Mouse (Mus musculus) small intestine, adult 2 months (tissue): ENCODE results near the gene Ell2. TPM values are rescaled to one million over a fixed set of nuclear protein-coding genes. Genes with fewer than 3 reads are reported as not detected.

Experiments
- H3K27ac ChIP-seq: fragments of 200-500 bp; 2 replicates; pipeline ENCODE4 v1.5.1; 2012; ENCODE audit warnings: low read depth, low read length, control low read depth, inconsistent platforms; ENCODE audit not compliant: insufficient read depth
- H3K27me3 ChIP-seq: fragments of 200-500 bp; 2 replicates; pipeline ENCODE4 v1.6.1; 2012; ENCODE audit warnings: mild to moderate bottlenecking, moderate library complexity, low read length, inconsistent platforms; ENCODE audit not compliant: control insufficient read depth, insufficient read depth
- H3K36me3 ChIP-seq: fragments of 200-500 bp; 2 replicates; pipeline ENCODE4 v1.6.1; 2012; ENCODE audit warnings: mild to moderate bottlenecking, low read length, control low read depth, inconsistent platforms; ENCODE audit not compliant: control insufficient read depth, insufficient read depth
- H3K4me1 ChIP-seq: fragments of 200-500 bp; 2 replicates; pipeline ENCODE4 v1.6.1; 2012; ENCODE audit warnings: low read length, inconsistent platforms, mixed read lengths; ENCODE audit not compliant: control insufficient read depth, insufficient read depth, insufficient read length
- H3K4me3 ChIP-seq: fragments of 200-500 bp; 2 replicates; pipeline ENCODE4 v1.5.1; 2012; ENCODE audit warnings: low read depth, mild to moderate bottlenecking, control low read depth, inconsistent platforms, low read length, moderate library complexity
- CTCF ChIP-seq: fragments of 200-500 bp; IDR thresholded peaks from 2 replicates; pipeline ENCODE4 v1.5.1; 2012; ENCODE audit warnings: low read depth, mild to moderate bottlenecking, control low read depth, inconsistent platforms, low read length, moderate library complexity, mixed read lengths; ENCODE audit not compliant: insufficient replicate concordance, insufficient read length; ENCODE audit errors: extremely low read depth
- POLR2A ChIP-seq: fragments of 200-500 bp; IDR thresholded peaks from 2 replicates; pipeline ENCODE4 v1.6.1; 2012; ENCODE audit warnings: low read depth, mild to moderate bottlenecking, control low read depth, inconsistent platforms, low read length, moderate library complexity
- WGBS: fragments of 180-500 bp; shearing (Covaris S2); methylation state at CpG from one replicate; pipeline ENCODE4 v1.1.7; 2018; 5-methylcytosine and 5-hydroxymethylcytosine counted together
- polyA plus RNA-seq: library from polyadenylated mRNA; depleted of rRNA; stranded (reverse); fragments of >200 nt; gene quantifications from 2 replicates; pipeline ENCODE4 v1.2.3, GENCODE M21; 2012

The Ell2 gene
- polyA plus RNA-seq, 1 experiment: 10.2 TPM

DNA sequence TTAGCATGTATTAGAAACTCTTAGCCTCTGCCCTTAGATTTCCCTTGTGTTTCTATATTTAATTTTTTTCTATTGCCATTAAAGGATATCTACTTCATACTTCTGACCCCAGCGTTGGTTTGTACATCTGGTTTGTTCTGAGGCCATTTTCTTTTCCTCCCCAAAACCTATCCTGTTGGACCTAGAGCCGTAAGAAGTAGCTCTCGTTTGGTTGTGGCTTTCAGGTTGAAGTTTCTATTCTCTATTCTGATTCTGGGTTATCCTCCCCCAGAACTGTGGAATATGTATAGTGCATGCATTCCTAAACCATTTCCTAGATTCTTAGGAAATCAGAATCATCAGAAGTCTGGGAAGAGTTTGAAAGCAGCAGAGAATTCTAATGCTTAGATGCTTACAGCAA, 34.6 kb downstream of the Ell2 start:
- H3K4me3 ChIP-seq: no peak overlapping the region
- WGBS: 84% methylated on average over 3 of the region's 3 CpGs

DNA sequence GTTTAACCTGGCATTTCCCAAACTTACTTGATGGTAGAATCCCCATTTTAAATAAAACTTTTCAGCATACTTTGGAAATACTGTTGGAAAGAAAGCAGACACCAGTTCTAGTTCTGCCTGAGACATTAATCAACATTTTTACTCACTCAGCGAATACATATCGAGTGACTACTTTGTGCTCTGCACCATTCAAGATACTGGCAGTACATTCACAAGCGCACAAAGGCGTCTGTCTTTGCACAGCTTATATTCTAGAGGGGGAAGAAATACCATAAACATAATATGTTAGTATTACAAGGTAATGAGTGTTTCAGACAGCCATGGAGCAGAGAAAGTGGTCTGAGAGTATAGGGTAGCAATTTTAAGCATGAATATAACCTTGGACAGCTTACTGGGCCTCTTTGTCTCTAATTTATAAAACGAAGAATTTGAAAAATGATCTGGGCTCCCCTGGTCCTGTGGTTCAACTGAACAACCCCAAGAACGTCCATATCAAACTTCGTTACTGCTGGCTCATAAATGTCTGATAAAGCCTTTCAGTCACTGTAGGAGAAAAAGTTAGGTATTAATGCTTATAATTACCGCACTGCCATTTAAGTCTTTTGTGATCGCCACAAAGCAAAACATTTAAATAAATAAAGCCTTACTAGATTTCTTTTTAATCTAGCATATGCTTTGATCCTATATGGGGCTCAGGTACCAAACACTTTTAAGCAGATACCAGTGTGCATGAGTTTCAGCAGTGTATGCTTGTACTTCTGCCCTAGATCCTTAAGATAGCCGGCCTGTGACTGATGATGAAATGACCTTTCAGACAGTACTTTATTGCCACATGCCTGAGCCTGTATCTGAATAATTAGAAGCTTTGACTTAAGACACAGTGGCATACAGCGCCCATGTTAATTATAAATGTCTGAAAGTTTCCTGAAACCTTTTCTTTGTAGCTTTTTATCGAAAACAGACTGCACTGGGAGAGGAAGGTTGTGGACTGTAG, 35.5 kb downstream of the Ell2 start:
- Histone ChIP-seq H3K27ac (no peak overlapping the region), H3K4me3 (no peak overlapping the region), H3K4me1 (peaks cover 3% of the 10 kb centered on the region; the same call in 1 of the 2 replicates), H3K27me3 (no peaks in the 10 kb centered on the region), H3K36me3 (no peaks in the 10 kb centered on the region; the same call in none of the 2 replicates)
- TF ChIP-seq POLR2A (no peak), CTCF (no peak)
- 69% methylated on average over 12 of the region's 12 CpGs for WGBS

More for the DNA sequence above, 34.6 kb downstream of the Ell2 start:
- Histone ChIP-seq H3K36me3 (no peaks in the 10 kb centered on the region; the same call in 1 of the 2 replicates), H3K27me3 (no peaks in the 10 kb centered on the region), H3K4me1 (peaks cover 3% of the 10 kb centered on the region; the same call in 1 of the 2 replicates), H3K27ac (no peak overlapping the region)
- TF ChIP-seq CTCF (no peak), POLR2A (no peak)

DNA sequence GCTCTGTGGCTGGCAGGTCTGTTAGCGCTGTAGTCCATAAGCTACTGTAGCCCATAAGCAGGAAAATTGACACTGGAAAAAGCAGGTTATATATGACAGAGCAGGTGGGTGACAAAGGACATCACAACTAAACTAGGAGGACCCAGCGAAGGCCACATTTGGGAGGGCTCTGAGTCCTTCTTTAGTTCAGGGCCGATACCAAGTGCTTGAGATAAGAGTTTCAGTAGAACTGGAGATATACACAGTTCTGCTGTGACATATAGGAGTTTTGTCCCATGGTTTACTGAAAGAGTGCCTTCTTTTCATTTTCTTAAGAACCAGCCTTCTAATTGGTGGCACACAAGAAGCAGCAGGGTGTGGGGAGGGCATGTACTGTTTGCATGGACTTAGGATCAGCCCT, 36.4 kb downstream of the Ell2 start:
- WGBS: 91% methylated on average over 3 of the region's 3 CpGs
- no peak for TF ChIP-seq CTCF
- no peak for TF ChIP-seq POLR2A

DNA sequence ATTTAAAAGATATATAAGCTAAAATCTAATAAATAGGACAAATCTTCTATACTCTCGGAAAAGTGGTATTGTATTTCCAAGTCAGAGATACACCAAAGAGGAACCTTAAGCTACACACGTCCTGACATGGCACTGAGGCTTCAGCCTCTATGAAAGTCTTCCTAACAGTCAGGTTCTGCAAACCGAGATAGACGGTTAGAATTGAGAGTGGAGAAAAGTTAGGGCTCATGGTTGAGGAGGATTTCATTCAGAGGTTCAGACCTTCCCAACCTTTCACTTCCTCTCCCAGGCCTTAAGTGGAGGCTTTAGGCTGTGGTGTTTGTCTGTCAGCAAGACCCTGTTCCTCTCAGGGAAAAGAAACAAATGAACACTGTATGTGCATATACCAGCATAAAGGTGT, 37.5 kb downstream of the Ell2 start:
- H3K27me3 ChIP-seq: no peaks in the 10 kb centered on the region
- H3K36me3 ChIP-seq: no peaks in the 10 kb centered on the region; the same call in none of the 2 replicates
- TF ChIP-seq POLR2A: no peak
- TF ChIP-seq CTCF: no peak
- H3K27ac ChIP-seq: no peak overlapping the region
- H3K4me3 ChIP-seq: no peak overlapping the region
- 88% methylated on average over 4 of the region's 4 CpGs for WGBS
- no peaks in the 10 kb centered on the region; the same call in 1 of the 2 replicates for H3K4me1 ChIP-seq

More for the DNA sequence above, 36.4 kb downstream of the Ell2 start:
- Histone ChIP-seq H3K36me3 (no peaks in the 10 kb centered on the region; the same call in none of the 2 replicates), H3K27me3 (no peaks in the 10 kb centered on the region), H3K27ac (no peak overlapping the region), H3K4me1 (peaks cover 2% of the 10 kb centered on the region; the same call in 1 of the 2 replicates), H3K4me3 (no peak overlapping the region)

DNA sequence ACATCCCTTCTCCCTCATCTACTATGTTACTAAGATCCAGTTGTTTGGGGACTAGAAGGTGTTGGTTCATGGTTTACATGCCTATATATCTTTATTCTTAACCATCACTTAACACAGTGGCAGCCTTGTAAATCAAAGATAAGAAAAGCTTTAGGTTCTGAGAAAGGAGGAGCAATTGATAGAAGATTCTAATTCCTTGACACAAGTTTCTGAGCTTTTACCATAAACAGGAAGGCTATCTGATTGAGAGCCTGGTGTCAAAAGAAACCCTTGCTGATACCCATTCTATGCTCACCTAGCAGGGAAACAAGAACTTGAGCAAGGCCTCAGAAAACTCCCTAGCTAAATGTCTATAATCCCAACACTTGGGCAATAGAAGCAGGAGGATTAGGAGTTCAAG, 38.8 kb downstream of the Ell2 start:
- no peak overlapping the region for H3K27ac ChIP-seq
- TF ChIP-seq CTCF: no peak
- H3K4me3 ChIP-seq: no peak overlapping the region
- H3K4me1 ChIP-seq: peaks cover 6% of the 10 kb centered on the region; the same call in 1 of the 2 replicates
- H3K36me3 ChIP-seq: no peaks in the 10 kb centered on the region; the same call in none of the 2 replicates
- H3K27me3 ChIP-seq: no peaks in the 10 kb centered on the region

DNA sequence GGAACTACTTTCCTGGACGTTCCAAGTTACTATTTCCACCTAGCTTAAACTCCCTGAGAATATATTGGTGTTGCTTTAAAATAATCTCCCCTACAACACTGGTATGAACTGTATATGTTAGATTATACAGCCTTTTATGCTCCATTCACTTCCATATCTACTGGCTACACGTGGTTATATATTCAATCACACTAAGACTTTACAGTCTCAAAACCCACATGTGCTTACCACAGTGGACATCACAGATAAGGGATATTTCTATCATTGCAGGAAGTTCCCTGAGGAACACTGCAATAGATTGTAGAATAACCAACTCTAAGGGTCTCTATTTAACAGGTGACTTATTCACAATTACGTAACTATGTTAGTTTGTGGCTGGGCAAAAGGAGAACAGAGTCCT, 40.7 kb downstream of the Ell2 start:
- Histone ChIP-seq H3K36me3 (peaks cover 8% of the 10 kb centered on the region), H3K4me3 (no peak overlapping the region), H3K27ac (no peak overlapping the region), H3K27me3 (no peaks in the 10 kb centered on the region), H3K4me1 (peaks cover 6% of the 10 kb centered on the region; the same call in 1 of the 2 replicates)
- WGBS: 76% methylated on average over 3 of the region's 3 CpGs
- no peak for TF ChIP-seq POLR2A
- no peak for TF ChIP-seq CTCF

DNA sequence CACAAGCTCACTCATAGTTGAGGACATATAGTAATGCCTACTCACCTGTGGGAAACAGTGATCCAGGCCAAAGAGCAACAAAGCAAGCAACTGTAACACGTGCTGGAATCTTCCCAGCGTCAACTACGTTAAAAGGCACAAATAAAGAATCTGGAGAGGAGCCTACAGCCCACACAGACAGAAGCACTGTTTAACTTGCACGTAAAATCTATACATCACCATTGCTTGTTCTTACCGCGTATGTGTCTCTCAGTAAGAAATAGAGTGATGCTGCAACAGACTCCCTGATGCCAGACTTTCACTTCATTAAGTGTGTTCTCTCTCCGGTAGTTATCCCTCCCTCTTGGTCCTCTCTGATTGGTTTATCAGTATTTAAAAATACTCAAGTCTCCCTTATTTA, 42.1 kb downstream of the Ell2 start:
- no peaks in the 10 kb centered on the region for H3K27me3 ChIP-seq
- peaks cover 7% of the 10 kb centered on the region; the same call in 1 of the 2 replicates for H3K4me1 ChIP-seq
- TF ChIP-seq POLR2A (no peak), CTCF (no peak)
- WGBS: 88% methylated on average over 7 of the region's 7 CpGs
- H3K27ac ChIP-seq: no peak overlapping the region
- no peak overlapping the region for H3K4me3 ChIP-seq
- H3K36me3 ChIP-seq: peaks cover 8% of the 10 kb centered on the region
